Mouse (Mus musculus) lung, embryonic 16.5 days (tissue): Measurements from ENCODE around the gene Cdh13. TPM values are rescaled to one million over a fixed set of nuclear protein-coding genes. Genes with fewer than 3 reads are reported as not detected.

ENCODE experiments used
- ATAC-seq: fragments of 200-750 bp; cut with Nextera tagmentation; 2 replicates; pipeline ENCODE4 v1.8.0; 2017; ENCODE audit warnings: low read depth, mild to moderate bottlenecking, moderate library complexity
- H3K27ac ChIP-seq: fragments of 300-500 bp; sonication (generic); 2 replicates; pipeline ENCODE4 v1.5.1; 2014; ENCODE audit warnings: mild to moderate bottlenecking, control low read depth, low read length
- H3K27me3 ChIP-seq: fragments of 300-500 bp; sonication (generic); 2 replicates; pipeline ENCODE4 v1.6.1; 2014; ENCODE audit warnings: low read depth, low read length, mixed read lengths; ENCODE audit not compliant: control insufficient read depth, insufficient read depth
- H3K36me3 ChIP-seq: fragments of 300-500 bp; sonication (generic); 2 replicates; pipeline ENCODE4 v1.6.1; 2014; ENCODE audit warnings: low read length; ENCODE audit not compliant: control insufficient read depth, insufficient read depth
- H3K4me1 ChIP-seq: fragments of 300-500 bp; sonication (generic); replicated peaks from 2 replicates; pipeline ENCODE4 v1.6.1; 2014; ENCODE audit warnings: low read length, mixed read lengths; ENCODE audit not compliant: control insufficient read depth, insufficient read depth
- H3K4me2 ChIP-seq: fragments of 300-500 bp; sonication (generic); 2 replicates; pipeline ENCODE4 v1.6.1; 2014; ENCODE audit warnings: low read depth, low read length, control low read depth
- H3K4me3 ChIP-seq: fragments of 300-500 bp; sonication (generic); 2 replicates; pipeline ENCODE4 v1.5.1; 2014; ENCODE audit warnings: mild to moderate bottlenecking, low read length, control low read depth
- H3K9ac ChIP-seq: fragments of 300-500 bp; sonication (generic); 2 replicates; pipeline ENCODE4 v1.6.1; 2014; ENCODE audit warnings: low read length, control low read depth
- H3K9me3 ChIP-seq: fragments of 300-500 bp; sonication (generic); 2 replicates; pipeline ENCODE4 v1.6.1; 2016; ENCODE audit warnings: low read length; ENCODE audit not compliant: control insufficient read depth
- WGBS: fragments of 180-500 bp; shearing (Covaris S2); extraction: QIAGEN DNeasy Blood & Tissue Kit; methylation state at CpG from one replicate; pipeline ENCODE4 v1.1.7; 2014; 5-methylcytosine and 5-hydroxymethylcytosine counted together
- polyA plus RNA-seq: library from polyadenylated mRNA; unstranded; fragments of >200 nt; fragmentation: Nextera tagmentation; extraction: Ambion mirVana; gene quantifications from 2 replicates; pipeline ENCODE4 v1.2.1, GENCODE M21; 2015

Cdh13 gene
- polyA plus RNA-seq, 1 experiment from 2014 or later, result 5.8 TPM

GRCm38 (mm10) chr8:119196486-119197150 lies 913.1 kb downstream of the Cdh13 start:
- 69% methylated on average over 10 of the region's 10 CpGs for WGBS
- ATAC-seq, result no peak
- Histone ChIP-seq H3K9ac (no peak overlapping the region), H3K4me1 (no peaks in the 10 kb centered on the region), H3K27me3 (no peaks in the 10 kb centered on the region), H3K36me3 (no peaks in the 10 kb centered on the region), H3K4me2 (no peak overlapping the region), H3K9me3 (no peaks in the 10 kb centered on the region), H3K27ac (no peak overlapping the region), H3K4me3 (no peak overlapping the region)

GRCm38 (mm10) chr8:119208567-119208966 lies 925.0 kb downstream of the Cdh13 start:
- no peak for ATAC-seq
- WGBS, result 79% methylated on average over 9 of the region's 9 CpGs
- no peaks in the 10 kb centered on the region for H3K4me1 ChIP-seq
- no peak overlapping the region for H3K9ac ChIP-seq
- H3K27ac ChIP-seq, result no peak overlapping the region
- H3K4me3 ChIP-seq, result no peak overlapping the region
- no peak overlapping the region for H3K4me2 ChIP-seq
- H3K9me3 ChIP-seq, result no peaks in the 10 kb centered on the region
- H3K36me3 ChIP-seq, result no peaks in the 10 kb centered on the region
- no peaks in the 10 kb centered on the region for H3K27me3 ChIP-seq

- H3K4me1 ChIP-seq, result no peaks in the 10 kb centered on the region
- H3K4me2 ChIP-seq, result no peak overlapping the region
- H3K9me3 ChIP-seq, result no peaks in the 10 kb centered on the region
- no peak overlapping the region for H3K4me3 ChIP-seq
- no peak for ATAC-seq
- H3K36me3 ChIP-seq, result no peaks in the 10 kb centered on the region
- 0% methylated on average over 1 of the region's 1 CpGs for WGBS
- H3K9ac ChIP-seq, result no peak overlapping the region
- H3K27ac ChIP-seq, result no peak overlapping the region
- no peaks in the 10 kb centered on the region for H3K27me3 ChIP-seq
Measured at GRCm38 (mm10) chr8:119224547-119224946, 941.0 kb downstream of the Cdh13 start.

- Histone ChIP-seq H3K9ac (no peak overlapping the region), H3K4me3 (no peak overlapping the region), H3K36me3 (no peaks in the 10 kb centered on the region), H3K4me2 (no peak overlapping the region), H3K4me1 (no peaks in the 10 kb centered on the region), H3K27me3 (no peaks in the 10 kb centered on the region), H3K9me3 (no peaks in the 10 kb centered on the region), H3K27ac (no peak overlapping the region)
- WGBS, result 34% methylated on average over 4 of the region's 4 CpGs
- ATAC-seq, result no peak
Measured at GRCm38 (mm10) chr8:119245181-119245580, 961.6 kb downstream of the Cdh13 start.

GRCm38 (mm10) chr8:119245641-119246040 lies 962.1 kb downstream of the Cdh13 start:
- no peak for ATAC-seq
- 29% methylated on average over 1 of the region's 1 CpGs for WGBS
- no peak overlapping the region for H3K4me2 ChIP-seq
- no peak overlapping the region for H3K4me3 ChIP-seq
- H3K27ac ChIP-seq, result no peak overlapping the region
- no peaks in the 10 kb centered on the region for H3K9me3 ChIP-seq
- no peaks in the 10 kb centered on the region for H3K27me3 ChIP-seq
- no peaks in the 10 kb centered on the region for H3K36me3 ChIP-seq
- H3K9ac ChIP-seq, result no peak overlapping the region
- no peaks in the 10 kb centered on the region for H3K4me1 ChIP-seq

GRCm38 (mm10) chr8:119254358-119254757 lies 970.8 kb downstream of the Cdh13 start:
- no peak for ATAC-seq
- Histone ChIP-seq H3K9ac (no peak overlapping the region), H3K36me3 (no peaks in the 10 kb centered on the region), H3K4me1 (no peaks in the 10 kb centered on the region), H3K4me2 (no peak overlapping the region), H3K4me3 (no peak overlapping the region), H3K27me3 (no peaks in the 10 kb centered on the region), H3K27ac (no peak overlapping the region), H3K9me3 (no peaks in the 10 kb centered on the region)
- 87% methylated on average over 3 of the region's 3 CpGs for WGBS

- Histone ChIP-seq H3K4me1 (no peaks in the 10 kb centered on the region), H3K9me3 (no peaks in the 10 kb centered on the region), H3K4me3 (no peak overlapping the region), H3K36me3 (no peaks in the 10 kb centered on the region), H3K4me2 (no peak overlapping the region), H3K9ac (no peak overlapping the region), H3K27me3 (no peaks in the 10 kb centered on the region), H3K27ac (no peak overlapping the region)
- ATAC-seq, result no peak
- 22% methylated on average over 11 of the region's 11 CpGs for WGBS
Measured at GRCm38 (mm10) chr8:119258642-119259041, 975.1 kb downstream of the Cdh13 start.

GRCm38 (mm10) chr8:119263750-119264149 lies 980.2 kb downstream of the Cdh13 start:
- 61% methylated on average over 7 of the region's 7 CpGs for WGBS
- Histone ChIP-seq H3K36me3 (no peaks in the 10 kb centered on the region), H3K27me3 (no peaks in the 10 kb centered on the region), H3K4me3 (no peak overlapping the region), H3K4me1 (no peaks in the 10 kb centered on the region), H3K4me2 (no peak overlapping the region), H3K9ac (no peak overlapping the region), H3K27ac (no peak overlapping the region), H3K9me3 (no peaks in the 10 kb centered on the region)
- ATAC-seq, result no peak

GRCm38 (mm10) chr8:119266304-119266703 lies 982.8 kb downstream of the Cdh13 start:
- H3K27me3 ChIP-seq, result no peaks in the 10 kb centered on the region
- WGBS, result 84% methylated on average over 4 of the region's 4 CpGs
- no peak overlapping the region for H3K4me2 ChIP-seq
- no peaks in the 10 kb centered on the region for H3K4me1 ChIP-seq
- no peaks in the 10 kb centered on the region for H3K36me3 ChIP-seq
- no peak for ATAC-seq
- no peak overlapping the region for H3K4me3 ChIP-seq
- no peaks in the 10 kb centered on the region for H3K9me3 ChIP-seq
- no peak overlapping the region for H3K27ac ChIP-seq
- no peak overlapping the region for H3K9ac ChIP-seq

- Histone ChIP-seq H3K27me3 (no peaks in the 10 kb centered on the region), H3K9ac (no peak overlapping the region), H3K4me3 (no peak overlapping the region), H3K9me3 (no peaks in the 10 kb centered on the region), H3K4me1 (no peaks in the 10 kb centered on the region), H3K36me3 (no peaks in the 10 kb centered on the region), H3K4me2 (no peak overlapping the region), H3K27ac (no peak overlapping the region)
- ATAC-seq, result peak; percentile 26; the same call in 1 of the 2 replicates
- 43% methylated on average over 3 of the region's 3 CpGs for WGBS
Measured at GRCm38 (mm10) chr8:119269576-119269975, 986.0 kb downstream of the Cdh13 start.
